Mouse (Mus musculus): Measurements from ENCODE around the gene Actc1.

Actc1 gene

DNA sequence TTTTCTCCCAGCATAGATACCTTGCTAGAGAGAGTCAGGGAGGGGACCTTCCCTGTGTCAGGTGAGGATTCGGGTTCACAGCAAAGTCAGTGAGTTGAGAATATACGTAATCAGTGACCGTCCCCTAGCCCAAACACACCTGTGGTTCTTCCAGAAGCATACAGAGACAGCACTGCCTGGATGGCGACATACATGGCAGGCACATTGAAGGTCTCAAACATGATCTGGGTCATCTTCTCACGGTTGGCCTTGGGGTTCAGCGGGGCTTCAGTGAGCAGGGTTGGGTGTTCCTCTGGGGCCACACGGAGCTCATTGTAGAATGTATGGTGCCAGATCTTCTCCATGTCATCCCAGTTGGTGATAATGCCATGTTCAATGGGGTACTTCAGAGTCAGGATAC lies 3.2 kb downstream of the Actc1 start:
- DNase-seq (ENCODE audit: low spot score in 2 of 2): no peak

DNA sequence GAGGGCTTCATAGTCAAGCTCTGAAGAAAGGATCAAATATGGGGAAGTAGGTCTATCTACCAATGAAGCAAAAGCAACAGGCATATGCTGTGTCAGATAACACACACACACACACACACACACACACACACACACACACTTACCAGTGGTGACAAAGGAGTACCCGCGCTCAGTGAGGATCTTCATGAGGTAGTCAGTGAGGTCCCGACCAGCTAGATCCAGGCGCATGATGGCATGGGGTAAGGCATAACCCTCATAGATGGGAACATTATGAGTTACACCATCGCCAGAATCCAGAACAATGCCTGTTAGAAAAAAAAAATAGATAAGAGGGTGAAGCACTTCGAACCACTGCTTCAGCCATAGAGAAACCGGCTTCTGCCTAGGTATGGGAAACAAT lies 4.0 kb downstream of the Actc1 start:
- DNase-seq (ENCODE audit: low spot score in 2 of 2): no peak

DNA sequence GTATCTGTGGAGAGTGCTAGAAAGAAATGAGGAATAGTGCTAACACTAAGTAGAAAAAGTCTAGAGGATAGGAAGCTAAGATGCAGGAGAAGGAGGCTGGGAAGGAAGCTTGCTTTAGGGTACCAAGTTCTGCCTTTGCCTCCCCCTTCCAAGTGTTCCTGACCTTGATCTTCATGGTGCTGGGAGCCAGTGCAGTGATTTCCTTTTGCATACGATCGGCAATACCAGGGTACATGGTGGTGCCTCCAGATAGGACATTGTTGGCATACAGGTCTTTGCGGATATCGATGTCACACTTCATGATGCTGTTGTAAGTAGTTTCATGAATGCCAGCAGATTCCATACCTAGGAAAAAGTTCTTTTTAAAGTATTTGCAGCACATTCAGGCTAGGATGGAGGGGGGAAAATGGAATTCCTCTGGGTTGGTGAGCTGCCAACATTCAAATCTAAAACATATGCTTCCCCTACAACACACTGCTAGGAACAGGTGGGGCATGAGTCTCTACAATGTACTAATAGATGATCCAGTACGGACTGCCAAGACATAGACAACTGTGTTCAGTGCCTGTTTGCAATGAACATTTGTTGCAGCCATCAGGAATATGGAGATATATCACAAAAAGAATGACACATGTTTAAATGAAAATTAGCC lies 5.3 kb downstream of the Actc1 start:
- DNase-seq (ENCODE audit: low spot score in 2 of 2): no peak

DNA sequence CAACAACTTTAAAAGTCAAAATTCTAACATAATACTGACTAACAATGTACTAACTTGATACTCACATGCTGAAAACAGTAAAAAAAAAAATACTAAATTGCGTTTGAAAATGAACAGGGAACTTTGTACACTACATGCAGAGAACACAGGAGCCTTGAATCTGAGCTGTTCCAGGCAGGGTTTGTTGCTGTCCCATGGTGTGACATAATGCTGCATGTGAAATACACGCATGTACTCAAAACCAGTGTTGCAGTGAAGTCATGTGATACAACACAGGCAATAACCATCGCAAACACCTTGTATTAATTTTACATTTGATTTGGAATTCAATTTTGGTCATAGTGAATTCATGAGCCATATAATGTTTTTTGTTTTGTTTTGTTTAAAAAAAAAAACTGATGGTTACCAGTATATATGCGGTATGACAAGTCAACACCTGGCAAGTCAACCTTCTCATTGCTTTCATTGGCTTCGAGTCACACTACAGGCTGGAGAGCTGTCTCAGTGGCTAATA lies 7.1 kb downstream of the Actc1 start:
- DNase-seq (ENCODE audit: low spot score in 2 of 2): no peak

DNA sequence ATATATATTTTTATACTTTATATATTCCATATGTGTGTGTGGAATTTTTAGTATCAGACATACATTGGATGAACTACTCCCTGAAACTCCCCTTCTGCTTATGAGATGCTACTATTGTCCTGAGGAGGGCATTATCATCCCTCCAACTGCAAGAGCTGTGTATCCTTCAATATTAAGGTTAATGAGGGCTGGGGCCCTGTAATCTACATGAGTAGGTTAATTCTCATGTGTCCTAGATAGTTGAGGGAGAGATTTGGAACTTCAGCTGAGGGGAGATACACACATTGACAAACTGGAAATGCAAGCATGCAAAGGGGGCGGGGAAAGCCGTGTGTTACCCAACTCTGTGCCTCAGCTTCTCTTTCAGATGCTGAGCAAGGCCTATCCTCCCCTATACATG lies 15.4 kb downstream of the Actc1 start:
- no peak for DNase-seq (ENCODE audit: low spot score in 2 of 2)

DNA sequence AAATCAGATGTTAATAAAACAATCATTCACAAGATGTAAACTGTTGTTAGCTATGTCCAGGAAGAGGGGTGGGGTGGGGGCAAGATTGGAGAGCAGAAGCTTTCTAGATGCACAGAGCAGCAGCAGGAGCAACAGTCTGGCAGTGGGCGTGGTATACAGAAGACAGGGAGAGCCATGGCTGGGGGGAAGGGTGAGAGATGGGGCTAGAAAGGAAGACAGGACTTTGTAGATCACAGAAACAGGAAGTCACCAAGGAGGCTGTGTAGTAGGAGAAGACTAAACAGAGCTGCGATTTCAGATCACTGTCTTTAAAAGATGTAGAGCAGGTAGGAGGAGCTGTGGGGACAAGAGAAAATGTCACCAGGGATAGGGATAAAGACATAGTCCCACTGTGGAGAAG lies 21.1 kb downstream of the Actc1 start:
- no peak for DNase-seq (ENCODE audit: low spot score in 2 of 2)

DNA sequence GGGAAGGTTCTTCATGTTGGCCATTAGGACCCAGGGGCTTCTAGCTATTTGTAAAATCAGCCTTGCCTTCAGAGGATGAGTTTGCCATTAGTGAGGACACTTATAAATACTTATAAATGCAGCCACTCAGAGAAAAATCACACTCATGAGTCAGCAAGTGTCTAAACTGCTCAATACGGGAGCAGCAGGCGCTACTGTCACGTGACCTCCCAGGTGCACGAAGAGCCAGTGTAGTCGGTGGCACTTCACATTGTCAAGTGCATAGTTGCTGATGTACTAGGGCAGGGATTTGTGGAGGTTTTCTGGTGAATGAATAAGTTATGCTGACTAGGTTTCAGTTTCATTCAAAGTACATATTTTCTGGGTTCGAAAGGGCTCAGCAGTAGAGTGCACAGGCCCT lies 30.0 kb downstream of the Actc1 start:
- no peak for DNase-seq (ENCODE audit: low spot score in 2 of 2)

DNA sequence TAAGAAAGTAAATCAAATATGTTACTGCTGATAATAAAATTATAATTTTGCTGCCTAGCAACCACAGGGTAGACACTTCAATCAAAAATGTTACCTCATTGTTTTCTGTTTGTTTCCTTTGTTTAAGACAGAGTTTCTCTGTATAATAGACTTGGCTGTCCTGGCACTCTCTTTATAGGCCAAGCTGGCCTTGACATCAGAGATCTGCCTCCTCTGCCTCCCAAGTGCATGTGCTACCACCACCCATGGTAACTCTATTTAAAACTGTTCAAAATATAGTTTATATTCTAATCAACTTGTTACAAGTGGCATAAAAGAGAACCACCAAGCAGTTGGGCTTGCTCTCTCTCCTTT lies 33.2 kb downstream of the Actc1 start:
- no peak for DNase-seq (ENCODE audit: low spot score in 2 of 2)

DNA sequence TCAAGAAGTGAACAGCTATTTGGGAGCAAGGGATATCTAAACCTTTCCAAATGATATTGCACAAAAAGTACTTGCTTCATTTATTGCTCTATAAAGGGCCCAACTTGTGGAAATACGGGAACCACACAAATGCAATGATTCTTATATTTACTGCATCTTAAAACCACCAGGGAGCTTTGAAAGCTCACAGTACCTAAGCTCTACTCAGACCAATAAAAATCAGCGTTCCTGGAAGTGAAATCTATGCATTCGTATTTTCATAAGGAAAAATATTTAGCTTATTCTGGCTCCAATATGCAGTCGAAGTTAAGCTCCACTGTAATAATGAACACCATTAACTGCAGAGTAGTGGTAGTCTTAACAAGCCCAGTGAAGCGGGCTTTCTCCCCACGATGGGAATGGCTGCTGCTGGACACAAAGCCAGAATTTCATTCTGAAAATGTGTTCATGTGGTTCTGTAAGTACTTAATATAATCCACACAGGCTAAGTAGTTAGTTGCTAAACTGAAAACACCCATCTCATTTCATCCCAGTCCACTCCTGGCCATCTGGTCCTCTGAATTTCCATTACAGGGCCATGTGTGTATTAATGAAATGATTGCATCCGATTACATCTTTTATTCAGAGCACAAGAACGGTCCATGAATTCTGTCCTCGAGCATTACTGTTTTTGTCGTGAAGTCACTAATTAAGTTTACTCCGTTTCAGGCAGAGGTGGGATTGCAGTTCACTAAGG lies 33.7 kb downstream of the Actc1 start:
- no peak for DNase-seq (ENCODE audit: low spot score in 2 of 2)

DNA sequence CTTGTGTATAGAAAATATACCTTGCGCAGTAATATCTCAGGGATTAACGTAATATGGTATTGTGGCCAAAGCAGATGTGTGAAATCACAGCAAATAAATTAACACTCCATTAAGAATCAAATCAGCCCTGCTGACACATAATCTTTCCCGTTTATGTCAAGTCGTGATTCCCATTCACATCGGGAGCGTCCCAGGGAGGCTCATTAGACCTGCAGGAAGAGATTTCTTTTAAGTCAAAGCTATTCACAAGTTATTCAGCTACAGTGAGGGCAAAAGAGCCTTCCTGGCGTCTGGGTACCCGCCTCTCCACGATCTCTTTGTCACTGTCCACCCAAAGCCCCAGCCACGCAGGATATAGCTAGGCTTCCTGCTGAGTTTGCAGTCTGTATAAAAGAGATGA lies 35.2 kb downstream of the Actc1 start:
- no peak for DNase-seq (ENCODE audit: low spot score in 2 of 2)

DNA sequence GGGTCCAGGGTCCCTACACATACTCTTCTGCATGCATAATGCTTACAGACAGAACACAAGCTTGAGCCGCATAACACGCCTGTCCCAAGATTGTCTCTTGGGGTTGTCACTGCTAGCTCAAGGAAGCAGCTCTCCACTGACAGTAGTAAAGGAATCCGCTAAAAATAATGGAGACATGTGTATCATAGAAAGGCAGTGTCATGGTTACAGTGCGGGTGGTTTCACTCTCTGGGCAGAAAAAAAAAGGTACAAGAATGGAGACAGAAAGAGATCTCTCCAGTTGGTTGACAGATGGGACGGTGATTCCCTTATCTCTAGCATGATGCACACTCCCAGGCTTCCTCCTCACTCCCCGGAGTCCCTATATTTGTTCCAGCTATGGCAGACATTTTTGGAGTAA lies 38.5 kb downstream of the Actc1 start:
- DNase-seq (ENCODE audit: low spot score in 2 of 2): no peak

DNA sequence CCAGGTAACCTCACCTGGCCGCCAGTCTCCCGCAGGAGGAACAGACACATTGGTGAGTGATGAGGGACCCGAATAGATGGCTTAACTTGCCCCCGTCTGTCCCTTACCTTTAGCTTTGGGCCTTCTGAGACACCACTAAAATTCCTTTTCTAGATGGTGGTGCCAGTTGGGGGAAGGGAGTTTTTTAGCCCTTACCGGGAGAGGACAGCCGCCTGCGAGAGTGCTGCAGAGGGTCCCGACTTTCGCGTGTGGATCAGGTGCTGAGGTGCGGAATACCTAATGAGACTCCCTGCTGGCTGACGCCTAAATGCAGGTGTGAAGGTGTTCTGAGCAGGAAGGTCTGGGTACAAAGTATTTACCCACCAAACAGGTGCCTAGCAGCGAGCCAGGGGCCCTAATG lies 39.5 kb downstream of the Actc1 start:
- DNase-seq (ENCODE audit: low spot score in 2 of 2): no peak

DNA sequence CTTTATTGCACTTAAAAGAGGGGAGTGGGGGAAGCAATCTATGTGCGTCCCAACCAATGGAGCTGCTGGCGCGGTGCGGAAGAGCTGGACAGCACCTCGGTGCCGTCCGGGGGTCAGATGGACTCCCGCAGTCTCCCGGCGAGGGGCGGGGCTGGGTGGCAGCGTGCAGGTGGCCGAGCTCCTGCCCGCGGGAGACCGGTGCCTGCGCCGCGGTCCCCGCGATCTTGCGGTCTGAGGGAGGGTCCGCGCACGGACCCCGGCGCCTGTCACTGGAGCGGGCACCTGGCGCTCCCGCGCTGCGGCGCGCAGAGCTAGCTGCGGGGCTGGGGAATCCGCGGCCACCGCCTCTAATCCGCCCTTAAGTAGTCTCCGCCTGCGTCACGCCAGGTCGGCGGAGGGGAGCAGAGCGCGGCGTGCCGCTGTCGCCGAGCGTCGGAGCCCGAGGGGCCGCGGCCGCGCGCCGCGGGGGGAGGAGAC lies 40.0 kb downstream of the Actc1 start, which contains the start of gene Gjd2:
Gene Gjd2 (minus strand): TSS at position 325 of the 477 bp plus-strand sequence.
- no peak for DNase-seq (ENCODE audit: low spot score in 2 of 2)

DNA sequence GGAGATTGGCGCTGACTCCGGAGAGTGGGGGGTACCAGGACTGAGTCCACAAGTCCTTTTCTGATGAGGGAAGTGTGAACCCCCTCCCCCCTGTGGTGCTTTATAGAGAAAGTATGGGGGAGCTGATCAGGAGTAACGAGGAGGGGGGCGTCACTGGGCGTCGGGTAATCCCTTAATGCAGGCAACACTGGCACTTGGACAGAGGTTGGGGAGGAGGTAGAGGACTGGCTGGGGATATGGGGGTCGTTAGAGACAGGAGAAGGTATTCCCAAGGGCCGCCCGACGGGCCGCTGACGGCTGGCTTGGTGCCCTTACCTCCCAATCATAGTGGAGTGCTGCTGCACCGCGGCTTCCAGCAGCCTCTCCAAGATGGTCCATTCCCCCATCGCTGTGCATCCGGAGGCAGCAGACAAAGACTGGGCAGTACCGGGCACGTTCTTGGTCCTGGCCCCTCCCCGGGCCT lies 40.6 kb downstream of the Actc1 start:
- DNase-seq (ENCODE audit: low spot score in 2 of 2): no peak

DNA sequence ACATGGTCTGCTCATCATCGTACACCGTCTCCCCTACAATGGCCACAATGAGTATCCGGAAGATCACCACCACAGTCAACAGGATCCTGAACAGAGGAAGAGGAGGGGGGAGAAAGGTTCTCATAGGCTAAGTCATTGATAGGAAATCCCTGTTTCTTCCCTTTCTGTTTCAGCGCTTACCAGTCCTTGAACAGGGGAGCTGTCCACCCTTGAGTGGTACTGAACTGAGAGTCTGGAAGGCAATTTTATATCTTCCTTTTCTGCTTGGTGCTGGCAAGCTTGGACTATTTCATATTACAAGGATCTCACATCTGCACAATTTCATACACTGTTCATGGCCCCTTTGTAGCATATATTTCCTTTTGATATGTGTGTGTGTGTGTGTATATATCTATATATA lies 41.5 kb downstream of the Actc1 start:
- DNase-seq (ENCODE audit: low spot score in 2 of 2): no peak

DNA sequence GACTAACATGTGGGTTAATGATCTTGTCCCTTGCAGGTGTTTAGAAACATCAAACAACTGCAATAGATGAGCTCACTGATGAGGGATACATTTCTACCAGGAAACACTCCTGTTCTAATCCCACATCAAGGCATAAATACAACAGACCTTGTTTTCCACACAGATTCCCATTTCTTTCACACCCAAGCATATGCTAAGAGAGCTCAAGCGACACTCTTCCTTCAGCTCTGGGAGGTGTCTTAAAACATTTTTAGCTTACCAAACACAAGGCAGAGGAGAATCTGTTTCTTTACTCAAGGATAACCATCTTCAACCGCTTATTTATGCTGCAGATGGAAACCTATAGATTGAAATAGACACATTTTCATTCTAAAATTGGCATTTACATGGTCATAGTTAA lies 45.0 kb downstream of the Actc1 start:
- no peak for DNase-seq (ENCODE audit: low spot score in 2 of 2)

DNA sequence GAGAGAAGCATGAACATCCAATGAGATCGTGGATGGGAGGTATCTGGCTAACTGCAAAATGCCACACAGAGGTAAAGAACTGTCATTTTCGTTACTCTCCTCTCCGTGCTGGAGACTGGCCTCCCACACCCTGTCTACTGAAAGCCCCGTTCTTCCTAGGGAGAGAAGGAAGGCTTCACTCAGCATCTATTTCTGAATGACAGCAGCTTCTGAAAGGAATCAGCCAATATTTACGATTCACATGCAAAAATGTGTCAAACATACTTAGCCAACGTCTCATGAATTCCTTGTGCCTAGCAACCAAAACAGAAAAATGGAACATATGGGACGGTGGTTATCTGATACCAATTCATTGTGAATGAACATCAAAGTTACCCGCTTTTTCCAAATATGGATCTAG lies 55.9 kb downstream of the Actc1 start:
- no peak for DNase-seq (ENCODE audit: low spot score in 2 of 2)
